Mouse (Mus musculus) adrenal gland, adult (tissue): ENCODE measurements around the gene Ak9.

Experiments used
- DNase-seq, 2 experiments: peaks; one replicate each; pipeline ENCODE4 v3.0.0; 2022 to 2023; ENCODE audit warnings: low spot score in 1 of 2; ENCODE audit not compliant: inconsistent age in 2 of 2

Ak9 gene

DNA sequence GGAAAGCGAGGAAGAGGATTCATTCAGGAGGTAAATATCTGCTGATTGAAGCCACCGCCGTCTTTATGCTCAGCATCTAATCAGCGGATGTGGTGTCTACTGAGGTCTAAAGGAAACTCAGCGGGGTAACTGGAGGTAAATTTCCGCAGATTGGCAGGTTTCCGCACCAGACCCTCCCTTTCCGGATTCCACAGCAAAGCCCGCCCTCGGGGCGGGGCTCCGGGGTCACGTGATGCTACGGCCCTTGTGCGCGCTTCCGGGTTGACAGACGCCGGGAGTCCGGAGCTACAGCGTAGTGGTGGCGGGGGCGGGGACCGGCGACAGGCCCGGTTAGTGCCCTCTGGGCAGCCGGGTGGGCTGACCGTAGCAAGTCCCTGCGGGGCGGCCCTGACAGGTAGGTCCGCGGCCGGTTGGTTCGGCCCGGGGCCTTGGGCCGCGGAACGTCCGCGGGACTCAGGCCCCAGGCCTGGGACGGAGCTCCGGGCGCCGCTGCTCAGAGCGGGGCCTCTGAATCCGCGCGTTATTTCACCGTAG lies 146.4 kb downstream of the Ak9 start, which contains the start of gene Zbtb24:
TSS of gene Zbtb24 (plus strand) at position 247 of the 534 bp plus-strand sequence.
- peak; percentile 96 to 98 for DNase-seq

DNA sequence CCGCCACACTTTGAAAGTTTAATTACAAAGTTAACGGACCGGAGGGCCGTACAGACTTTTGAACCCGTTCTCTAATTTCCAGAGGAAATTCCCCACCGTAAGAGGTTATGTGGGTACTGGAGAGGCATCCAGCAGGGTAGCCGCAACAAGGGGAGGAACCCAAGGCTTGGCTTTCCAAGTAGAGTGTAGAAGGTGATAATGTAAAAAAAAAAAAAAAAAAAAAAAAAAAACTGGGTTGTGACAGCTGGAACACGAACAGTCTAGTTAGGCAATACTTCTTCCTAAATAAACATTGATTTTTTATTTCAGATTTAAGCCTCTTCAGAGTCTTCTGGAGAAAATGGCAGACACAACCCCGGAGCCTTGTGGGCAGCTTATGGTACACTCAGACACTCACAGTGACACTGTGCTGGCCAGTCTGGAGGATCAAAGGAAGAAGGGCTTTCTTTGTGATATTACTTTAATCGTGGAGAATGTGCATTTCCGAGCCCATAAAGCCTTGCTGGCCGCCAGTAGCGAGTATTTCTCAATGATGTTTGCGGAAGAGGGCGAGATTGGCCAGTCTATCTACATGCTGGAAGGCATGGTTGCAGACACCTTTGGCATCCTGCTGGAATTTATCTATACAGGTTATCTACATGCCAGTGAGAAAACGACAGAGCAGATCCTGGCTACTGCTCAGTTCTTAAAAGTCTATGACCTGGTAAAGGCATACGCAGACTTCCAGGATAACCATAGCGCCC lies 147.2 kb downstream of the Ak9 start:
- no peak for DNase-seq

- no peak for DNase-seq
Measured at GRCm38 (mm10) chr10:41451656-41452055, 147.9 kb downstream of the Ak9 start.

GRCm38 (mm10) chr10:41452791-41453190 lies 149.0 kb downstream of the Ak9 start:
- DNase-seq = peak in 1 of 2 experiments; percentile 64

DNA sequence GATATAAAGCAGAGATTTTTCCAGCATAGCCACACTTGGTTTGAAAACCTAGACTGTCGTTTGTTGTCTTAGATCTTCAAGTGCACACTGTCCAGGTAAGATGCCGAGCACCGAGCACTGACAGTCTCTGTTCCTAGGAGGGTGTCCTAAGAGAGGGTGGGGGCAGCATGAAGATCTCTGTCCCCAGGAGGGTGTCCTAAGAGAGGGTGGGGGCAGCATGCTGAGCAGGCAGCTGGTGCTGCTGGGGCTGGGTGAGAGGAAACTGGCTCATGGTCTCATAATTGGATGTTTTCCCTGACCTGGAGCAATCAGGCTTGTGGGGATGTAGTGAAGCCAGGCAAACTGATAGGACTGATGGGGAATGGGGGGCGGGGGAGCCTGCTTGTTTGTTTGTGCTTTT lies 156.2 kb downstream of the Ak9 start:
- no peak for DNase-seq

DNA sequence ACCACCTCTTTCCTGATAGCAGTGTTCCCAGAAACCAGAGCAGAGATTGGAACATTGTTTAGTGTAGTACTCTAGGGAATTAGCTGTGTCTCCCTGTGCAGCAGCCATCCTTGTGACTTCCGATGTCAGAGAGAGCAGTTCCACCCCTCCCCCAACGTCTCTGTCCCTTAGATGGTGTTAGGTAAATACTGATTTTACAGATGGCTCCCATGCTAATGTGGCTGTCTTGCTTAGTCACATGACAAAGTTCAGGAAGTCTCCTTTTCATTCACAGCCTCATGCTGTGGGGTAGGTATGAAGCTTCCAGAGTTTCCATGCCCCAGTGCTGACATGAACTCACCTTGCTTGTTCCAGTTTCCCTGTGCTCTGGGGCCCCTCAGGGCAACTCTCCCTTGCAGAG lies 156.7 kb downstream of the Ak9 start:
- DNase-seq = no peak

DNA sequence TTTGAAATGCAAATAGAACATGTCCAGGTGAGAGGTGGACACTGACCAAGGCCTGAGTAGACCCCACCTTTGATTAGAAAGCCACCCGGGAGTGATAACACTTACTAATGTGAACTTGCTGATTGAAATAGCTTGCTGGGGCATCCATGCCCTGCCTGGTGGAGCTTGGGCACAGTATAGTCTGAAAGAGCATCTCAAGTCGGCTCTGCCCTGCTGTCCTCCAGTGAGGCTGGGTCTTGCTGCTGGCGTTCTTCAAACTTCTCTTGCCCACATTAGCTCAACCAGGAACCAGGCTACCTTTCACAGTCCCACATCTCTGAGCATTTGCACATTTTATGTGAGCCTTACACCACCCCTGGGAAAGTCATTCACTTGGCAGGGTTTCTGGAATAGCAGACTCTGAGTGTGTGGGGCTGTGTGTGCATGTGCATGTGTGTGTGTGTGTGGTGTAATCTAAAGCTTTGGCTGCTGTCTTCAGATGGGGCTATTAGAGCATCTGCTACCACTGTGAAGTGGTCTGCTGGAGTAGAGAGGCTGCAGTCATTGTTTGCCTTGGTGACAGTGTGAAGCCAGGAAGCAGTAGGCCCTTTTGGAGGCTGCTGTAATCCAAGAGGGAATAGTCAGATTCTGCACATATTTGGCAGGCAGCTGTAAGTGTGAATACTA lies 157.4 kb downstream of the Ak9 start:
- no peak for DNase-seq

DNA sequence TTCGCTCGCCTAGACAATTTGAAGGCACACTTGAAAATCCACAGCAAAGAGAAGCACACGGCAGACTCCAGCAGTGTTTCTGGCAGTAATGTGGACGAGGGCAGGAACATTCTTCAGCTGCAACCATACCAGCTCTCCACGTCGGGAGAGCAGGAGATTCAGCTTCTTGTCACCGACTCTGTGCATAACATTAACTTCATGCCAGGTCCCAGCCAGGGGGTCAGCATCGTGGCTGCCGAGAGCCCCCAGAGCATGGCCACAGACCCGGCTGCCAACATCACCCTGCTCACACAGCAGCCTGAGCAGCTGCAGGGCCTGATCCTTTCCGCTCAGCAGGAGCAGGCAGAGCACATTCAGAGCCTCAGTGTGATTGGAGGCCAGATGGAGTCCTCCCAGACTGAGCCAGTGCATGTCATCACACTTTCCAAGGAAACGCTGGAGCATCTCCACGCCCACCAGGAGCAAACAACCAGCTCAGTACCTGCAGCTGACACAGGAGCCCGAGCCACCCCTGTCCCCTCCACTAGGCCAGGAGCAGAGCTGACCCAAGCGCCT lies 160.7 kb downstream of the Ak9 start:
- no peak for DNase-seq

DNA sequence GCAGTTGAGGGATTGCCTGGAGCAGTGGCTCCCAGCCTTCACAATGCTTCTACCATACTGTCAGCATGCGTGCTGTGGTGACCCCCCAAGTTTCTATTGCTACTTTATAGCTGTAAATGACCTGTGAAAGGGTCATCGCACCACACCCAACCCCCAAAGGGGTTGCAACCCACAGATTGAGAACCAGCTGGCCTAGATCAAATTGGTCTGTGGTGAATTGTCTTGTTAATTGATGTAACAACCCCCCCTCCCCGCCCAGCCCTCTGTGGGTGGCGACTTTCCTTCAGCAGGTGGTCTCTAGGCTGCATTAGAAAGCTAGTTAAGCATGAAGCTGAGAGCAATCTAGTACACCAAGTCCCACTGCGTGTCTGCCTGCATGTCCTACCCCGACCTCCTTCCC lies 163.5 kb downstream of the Ak9 start:
- DNase-seq = no peak

DNA sequence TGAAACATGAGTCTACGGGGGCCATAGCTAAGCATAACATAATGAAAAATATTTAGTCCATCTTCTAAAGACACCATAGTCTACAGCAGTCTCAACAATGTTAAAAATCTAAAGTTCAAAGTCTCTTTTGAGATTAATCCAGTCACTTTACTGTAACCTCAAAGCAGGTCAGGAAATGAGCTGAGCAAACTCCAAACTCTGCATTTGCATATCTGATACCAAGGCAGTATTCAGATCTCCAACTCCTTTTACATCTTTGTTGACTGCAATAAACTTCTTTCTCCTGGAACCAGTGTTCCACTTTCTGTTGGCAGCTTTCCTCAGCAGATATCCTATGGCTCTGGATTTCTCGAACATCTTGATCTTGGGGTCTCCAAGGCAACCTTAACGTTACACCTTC lies 166.9 kb downstream of the Ak9 start:
- DNase-seq = no peak

- DNase-seq = no peak
Measured at GRCm38 (mm10) chr10:41472534-41472933, 168.8 kb downstream of the Ak9 start.

DNA sequence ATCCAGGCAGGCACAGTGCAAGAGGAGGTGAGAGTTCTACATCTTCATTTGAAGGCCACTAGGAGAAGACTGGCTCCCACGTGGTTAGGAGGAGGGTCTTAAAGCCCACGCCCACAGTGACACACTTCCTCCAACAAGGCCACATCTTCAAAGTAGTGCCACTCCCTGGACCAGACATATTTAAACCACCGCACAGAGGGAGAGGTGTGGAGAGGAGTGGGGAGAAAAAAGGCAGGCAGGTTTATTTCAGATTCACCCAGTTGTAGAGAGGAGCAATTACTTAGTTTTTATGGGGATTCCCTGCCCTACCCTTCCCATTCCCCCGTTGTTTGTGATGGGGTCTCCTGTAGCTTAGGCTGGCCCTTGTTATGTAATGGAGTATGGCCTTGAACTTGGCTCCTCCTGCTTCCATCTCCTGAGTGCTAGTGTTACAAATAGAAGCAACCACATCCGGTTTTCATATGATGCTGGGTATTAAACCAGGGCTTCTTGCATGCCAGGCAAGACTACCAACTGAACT lies 169.2 kb downstream of the Ak9 start:
- DNase-seq = no peak

- DNase-seq = peak; percentile 53 to 84
Measured at GRCm38 (mm10) chr10:41473782-41474468, 170.1 kb downstream of the Ak9 start.

- DNase-seq = no peak
Measured at GRCm38 (mm10) chr10:41474981-41475391, 171.2 kb downstream of the Ak9 start.

- DNase-seq = peak; percentile 61 to 79
Measured at GRCm38 (mm10) chr10:41476171-41477017, 172.6 kb downstream of the Ak9 start, which contains the start of gene Mical1. TSS of gene Mical1 (plus strand) at chr10:41476314.

- DNase-seq = peak in 1 of 2 experiments; percentile 69
Measured at GRCm38 (mm10) chr10:41477018-41477277, 173.2 kb downstream of the Ak9 start.

DNA sequence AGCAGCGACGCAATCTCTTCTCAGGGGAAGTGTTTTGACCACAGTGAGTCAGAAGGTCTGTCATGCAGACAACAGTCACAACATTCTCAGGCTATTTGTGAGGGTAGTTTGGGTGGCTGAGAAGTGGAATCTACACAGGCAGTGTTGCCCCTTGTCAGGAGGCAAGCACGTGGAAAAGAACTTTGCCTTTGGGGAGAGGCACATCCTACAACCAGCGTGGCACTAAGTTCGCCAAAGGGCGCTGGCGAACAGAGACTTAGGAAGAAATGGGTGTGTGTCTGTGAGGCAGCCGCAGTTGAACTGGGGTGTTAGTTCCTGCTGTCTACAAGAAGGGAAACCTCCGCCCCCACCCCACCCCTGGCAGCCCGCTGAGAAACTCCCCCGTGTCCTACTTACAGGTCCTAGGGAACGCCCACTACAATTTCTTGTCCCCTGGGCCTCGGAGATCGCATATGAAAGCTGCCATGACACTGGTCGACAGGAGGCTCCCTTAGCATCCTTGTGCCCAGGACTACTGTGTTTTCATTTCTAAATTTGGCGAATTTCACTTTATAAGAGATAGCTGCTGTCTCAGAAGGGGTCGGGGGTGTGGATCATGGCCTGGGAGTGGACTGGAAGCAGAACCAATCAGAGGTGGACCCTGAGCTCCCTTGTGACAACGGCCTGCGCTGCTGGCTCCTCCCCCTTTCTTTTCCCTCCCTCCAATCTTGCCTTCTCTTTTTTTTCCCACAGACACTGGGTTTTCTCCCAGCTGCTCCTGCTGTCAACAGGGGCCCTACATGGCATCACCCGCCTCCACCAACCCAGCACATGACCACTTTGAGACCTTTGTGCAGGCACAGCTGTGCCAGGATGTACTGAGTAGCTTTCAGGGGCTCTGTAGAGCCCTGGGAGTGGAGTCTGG lies 173.8 kb downstream of the Ak9 start:
- peak; percentile 56 to 77 for DNase-seq

- no peak for DNase-seq
Measured at GRCm38 (mm10) chr10:41479961-41480360, 176.2 kb downstream of the Ak9 start.
